Mouse (Mus musculus) lung, embryonic 14.5 days (tissue): ENCODE measurements around the gene Prmt7. TPM values are rescaled to one million over a fixed set of nuclear protein-coding genes. Genes with fewer than 3 reads are reported as not detected.

Experiments used
- ATAC-seq: fragments of 200-750 bp; cut with Nextera tagmentation; 2 replicates; pipeline ENCODE4 v1.8.0; 2017; ENCODE audit warnings: mild to moderate bottlenecking, moderate TSS enrichment, moderate library complexity; ENCODE audit not compliant: insufficient read depth
- DNase-seq: peaks from one replicate; pipeline ENCODE4 v3.0.0-alpha.2; 2015
- H3K27ac ChIP-seq: fragments of 300-500 bp; sonication (generic); 2 replicates; pipeline ENCODE4 v1.5.1; 2014; ENCODE audit warnings: low read depth, mild to moderate bottlenecking, moderate library complexity
- H3K27me3 ChIP-seq: fragments of 300-500 bp; sonication (generic); 2 replicates; pipeline ENCODE4 v1.6.1; 2014; ENCODE audit warnings: low read length, control low read depth; ENCODE audit not compliant: insufficient read depth
- H3K36me3 ChIP-seq: fragments of 300-500 bp; sonication (generic); 2 replicates; pipeline ENCODE4 v1.6.1; 2014; ENCODE audit warnings: control low read depth; ENCODE audit not compliant: insufficient read depth
- H3K4me1 ChIP-seq: fragments of 300-500 bp; sonication (generic); 2 replicates; pipeline ENCODE4 v1.6.1; 2014; ENCODE audit warnings: antibody characterized with exemption, control low read depth; ENCODE audit not compliant: insufficient read depth
- H3K4me2 ChIP-seq: fragments of 300-500 bp; sonication (generic); 2 replicates; pipeline ENCODE4 v1.6.1; 2014; ENCODE audit warnings: mild to moderate bottlenecking
- H3K4me3 ChIP-seq: fragments of 300-500 bp; sonication (generic); 2 replicates; pipeline ENCODE4 v1.5.1; 2014; ENCODE audit warnings: low read depth, low read length
- H3K9ac ChIP-seq: fragments of 300-500 bp; sonication (generic); 2 replicates; pipeline ENCODE4 v1.6.1; 2014
- H3K9me3 ChIP-seq: fragments of 300-500 bp; sonication (generic); 2 replicates; pipeline ENCODE4 v1.6.1; 2016; ENCODE audit warnings: low read depth, low read length, control low read depth
- CTCF ChIP-seq: IDR thresholded peaks from 2 replicates; pipeline ENCODE4 v1.5.1; 2016; ENCODE audit warnings: antibody characterized with exemption, low read depth
- WGBS: fragments of 180-500 bp; shearing (Covaris S2); extraction: QIAGEN DNeasy Blood & Tissue Kit; methylation state at CpG from one replicate; pipeline ENCODE4 v1.1.7; 2014; 5-methylcytosine and 5-hydroxymethylcytosine counted together
- polyA plus RNA-seq: library from polyadenylated mRNA; unstranded; fragments of >200 nt; fragmentation: Nextera tagmentation; extraction: Ambion mirVana; gene quantifications from 2 replicates; pipeline ENCODE4 v1.2.1, GENCODE M21; 2014

Gene Prmt7
- polyA plus RNA-seq, 1 experiment from 2014 or later, result 53.9 TPM

DNA sequence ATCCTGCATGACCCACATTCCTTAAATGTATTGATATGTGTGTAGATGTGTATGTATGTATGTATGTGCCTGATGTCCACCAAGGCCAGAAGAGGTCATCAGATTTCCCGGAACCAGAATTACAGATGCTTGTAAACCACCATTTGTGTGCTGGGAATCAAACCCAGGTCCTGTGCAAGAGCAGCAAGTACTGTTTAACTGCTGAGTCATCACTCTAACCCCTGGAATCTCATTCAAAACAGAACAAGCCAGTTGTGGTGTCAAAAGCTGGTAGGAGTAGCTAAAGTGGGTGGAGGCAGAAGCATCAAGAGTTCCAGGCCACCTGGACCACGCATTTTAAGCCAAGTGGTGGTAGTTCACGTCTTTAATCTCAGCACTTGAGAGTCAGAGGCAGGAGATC lies 3.2 kb downstream of the Prmt7 start:
- no peak for TF ChIP-seq CTCF
- Histone ChIP-seq H3K27ac (no peak overlapping the region), H3K27me3 (no peaks in the 10 kb centered on the region), H3K4me1 (peaks cover 3% of the 10 kb centered on the region; the same call in 1 of the 2 replicates), H3K36me3 (peaks cover 56% of the 10 kb centered on the region), H3K9me3 (no peaks in the 10 kb centered on the region), H3K4me2 (no peak overlapping the region), H3K9ac (no peak overlapping the region), H3K4me3 (no peak overlapping the region)
- ATAC-seq (no peak), DNase-seq (no peak)
- WGBS, result 79% methylated on average over 3 of the region's 3 CpGs

DNA sequence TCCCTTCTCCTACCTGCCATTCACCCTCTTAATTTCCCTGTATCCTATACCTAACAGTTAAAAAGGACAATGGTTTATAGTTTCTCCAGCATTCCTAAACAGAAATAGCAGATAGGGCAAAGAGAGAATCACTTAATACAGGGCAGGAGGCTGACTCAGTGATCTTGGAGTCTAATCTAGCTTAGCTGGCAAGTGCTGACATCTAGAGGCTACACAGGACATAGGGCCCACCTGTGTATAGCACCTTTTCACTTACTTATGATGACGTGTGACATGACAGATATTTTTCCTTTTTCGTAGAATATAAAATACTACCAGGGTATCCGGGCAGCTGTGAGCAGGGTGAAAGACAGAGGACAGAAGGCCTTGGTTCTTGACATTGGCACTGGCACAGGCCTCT lies 8.9 kb downstream of the Prmt7 start:
- no peaks in the 10 kb centered on the region for H3K27me3 ChIP-seq
- H3K36me3 ChIP-seq, result peaks cover 79% of the 10 kb centered on the region
- no peak overlapping the region for H3K4me3 ChIP-seq
- H3K9ac ChIP-seq, result no peak overlapping the region
- H3K27ac ChIP-seq, result no peak overlapping the region
- ATAC-seq (no peak), DNase-seq (no peak)
- no peaks in the 10 kb centered on the region for H3K4me1 ChIP-seq
- 78% methylated on average over 3 of the region's 3 CpGs for WGBS
- H3K9me3 ChIP-seq, result no peaks in the 10 kb centered on the region
- TF ChIP-seq CTCF, result 0 out of 2 replicates have a peak, but pooled peaks have one; percentile 11
- no peak overlapping the region for H3K4me2 ChIP-seq

DNA sequence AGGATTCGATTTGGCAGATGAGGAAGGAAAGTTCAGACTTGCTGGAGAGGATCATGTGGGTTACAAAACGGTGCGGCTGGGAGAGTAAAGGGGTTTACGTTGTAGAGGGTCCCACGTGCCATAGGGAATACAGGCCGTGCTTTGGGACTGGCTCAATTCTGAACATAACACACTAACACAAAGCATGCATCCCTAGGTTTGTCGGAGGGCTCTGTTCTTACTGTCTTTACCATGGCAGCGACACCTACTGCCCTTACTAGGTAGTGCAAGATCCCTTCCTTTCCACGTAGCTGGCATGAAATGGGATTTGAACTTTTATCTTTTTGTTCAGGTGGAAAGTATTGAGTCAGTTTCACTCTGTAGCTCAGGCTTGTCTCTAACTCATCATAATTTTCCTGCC lies 15.9 kb downstream of the Prmt7 start:
- no peak overlapping the region for H3K4me2 ChIP-seq
- WGBS, result 35% methylated on average over 9 of the region's 9 CpGs
- peak; percentile 87 for TF ChIP-seq CTCF
- no peak overlapping the region for H3K4me3 ChIP-seq
- H3K9me3 ChIP-seq, result no peaks in the 10 kb centered on the region
- H3K27me3 ChIP-seq, result no peaks in the 10 kb centered on the region
- no peak overlapping the region for H3K9ac ChIP-seq
- DNase-seq, result peak; percentile 82
- peaks cover 76% of the 10 kb centered on the region for H3K36me3 ChIP-seq
- ATAC-seq, result no peak
- no peak overlapping the region for H3K27ac ChIP-seq
- H3K4me1 ChIP-seq, result no peaks in the 10 kb centered on the region

DNA sequence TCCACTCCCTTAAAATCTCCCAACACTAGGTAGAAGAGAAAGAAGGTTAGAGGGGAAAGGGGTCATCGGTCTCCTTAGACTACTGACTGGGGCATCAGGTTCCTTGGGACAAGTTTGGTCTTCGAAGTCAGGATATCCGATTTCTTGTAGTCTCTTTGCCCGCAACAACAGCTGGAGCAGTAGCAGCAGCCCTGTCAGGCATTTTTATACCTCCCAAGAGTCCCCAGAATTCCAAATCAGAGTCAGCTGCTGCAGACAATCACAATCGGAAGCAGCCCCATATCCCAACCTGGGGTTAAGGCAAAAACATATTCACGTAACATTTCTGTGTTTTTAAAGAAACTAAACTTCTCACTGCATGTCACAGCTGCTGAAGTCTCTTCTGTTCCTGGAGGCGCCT lies 20.8 kb downstream of the Prmt7 start:
- no peak for TF ChIP-seq CTCF
- Histone ChIP-seq H3K4me1 (no peaks in the 10 kb centered on the region), H3K4me2 (no peak overlapping the region), H3K9ac (no peak overlapping the region), H3K27ac (no peak overlapping the region), H3K4me3 (no peak overlapping the region), H3K36me3 (peaks cover 71% of the 10 kb centered on the region), H3K9me3 (no peaks in the 10 kb centered on the region), H3K27me3 (no peaks in the 10 kb centered on the region)
- ATAC-seq, result no peak
- no peak for DNase-seq
- WGBS, result 83% methylated on average over 7 of the region's 7 CpGs

DNA sequence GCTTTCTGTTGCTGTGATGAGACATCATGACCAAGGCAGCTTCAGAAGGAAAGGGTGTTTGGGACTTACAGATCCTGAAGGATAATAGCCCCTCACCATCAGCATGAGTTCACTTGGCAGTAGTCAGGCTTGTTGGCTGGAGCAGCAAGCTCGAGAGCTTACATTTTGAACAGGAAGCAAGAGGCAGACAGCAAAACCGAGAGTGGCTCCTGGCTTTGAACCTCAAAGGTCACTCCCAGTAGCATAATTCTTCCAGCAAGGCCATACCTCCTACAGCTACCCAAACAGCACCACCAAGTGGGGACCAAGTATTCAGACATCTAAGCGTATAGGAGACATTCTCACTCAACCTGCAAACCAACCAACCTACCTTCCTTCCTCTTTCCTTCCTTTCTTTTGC lies 22.0 kb downstream of the Prmt7 start:
- ATAC-seq, result no peak
- H3K27ac ChIP-seq, result no peak overlapping the region
- no peaks in the 10 kb centered on the region for H3K4me1 ChIP-seq
- 69% methylated on average over 3 of the region's 3 CpGs for WGBS
- H3K9me3 ChIP-seq, result no peaks in the 10 kb centered on the region
- H3K27me3 ChIP-seq, result no peaks in the 10 kb centered on the region
- no peak overlapping the region for H3K9ac ChIP-seq
- no peak overlapping the region for H3K4me3 ChIP-seq
- no peak for DNase-seq
- peaks cover 73% of the 10 kb centered on the region for H3K36me3 ChIP-seq
- no peak overlapping the region for H3K4me2 ChIP-seq
- no peak for TF ChIP-seq CTCF

DNA sequence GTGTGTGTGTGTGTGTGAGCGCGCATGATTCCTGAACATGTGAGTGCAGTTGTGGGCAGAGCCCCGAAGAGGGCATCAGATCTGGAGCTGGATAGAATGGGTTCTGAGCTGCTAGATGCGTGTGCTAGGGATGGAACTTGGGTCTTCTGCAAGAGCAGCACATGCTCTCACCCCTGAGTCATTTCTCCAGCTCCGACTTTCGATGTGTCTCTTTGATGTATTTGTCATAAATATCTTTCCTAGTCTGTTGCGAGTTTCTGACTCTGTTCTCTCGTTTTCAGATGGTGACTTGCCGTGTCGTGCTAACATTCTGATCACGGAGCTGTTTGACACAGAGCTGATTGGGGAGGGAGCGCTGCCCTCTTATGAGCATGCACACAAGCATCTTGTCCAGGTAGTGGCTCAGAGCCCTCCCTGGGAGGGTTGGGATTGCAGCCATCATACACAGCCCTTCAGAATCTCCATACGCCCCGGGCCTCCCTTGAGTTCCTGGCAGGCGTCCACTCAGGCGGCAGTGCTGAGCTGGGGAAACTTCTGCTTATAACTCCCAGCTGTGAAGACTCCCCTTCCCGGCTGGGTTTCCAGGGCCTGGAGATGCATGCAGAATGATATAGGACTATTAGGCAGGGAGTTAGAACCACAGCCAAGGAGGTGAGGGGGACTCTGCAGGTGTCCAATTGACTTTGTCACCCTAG lies 24.0 kb downstream of the Prmt7 start:
- 79% methylated on average over 17 of the region's 17 CpGs for WGBS
- H3K27ac ChIP-seq, result no peak overlapping the region
- no peak overlapping the region for H3K4me2 ChIP-seq
- no peak overlapping the region for H3K9ac ChIP-seq
- H3K9me3 ChIP-seq, result no peaks in the 10 kb centered on the region
- H3K4me3 ChIP-seq, result no peak overlapping the region
- no peaks in the 10 kb centered on the region for H3K4me1 ChIP-seq
- H3K36me3 ChIP-seq, result peaks cover 62% of the 10 kb centered on the region
- H3K27me3 ChIP-seq, result no peaks in the 10 kb centered on the region
- DNase-seq (peak; percentile 49), ATAC-seq (no peak)
- no peak for TF ChIP-seq CTCF

DNA sequence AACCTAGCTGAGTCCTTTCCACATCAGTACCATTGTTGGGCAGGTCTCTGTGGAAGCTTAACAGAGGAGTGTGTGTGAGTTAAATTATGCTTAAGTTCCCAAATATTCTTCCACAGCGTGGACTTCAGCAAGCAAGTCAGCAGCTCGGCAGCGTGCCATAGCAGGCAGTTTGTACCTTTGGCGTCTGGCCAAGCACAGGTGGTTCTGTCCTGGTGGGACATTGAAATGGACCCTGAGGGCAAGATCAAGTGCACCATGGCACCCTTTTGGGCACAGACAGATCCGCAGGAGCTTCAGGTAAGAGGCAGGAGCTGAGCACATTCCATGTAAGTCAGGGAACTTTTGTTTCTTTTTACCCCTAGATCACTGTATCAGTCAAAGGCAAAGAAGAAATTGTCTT lies 26.4 kb downstream of the Prmt7 start:
- DNase-seq (no peak), ATAC-seq (no peak)
- H3K4me3 ChIP-seq, result no peak overlapping the region
- no peak overlapping the region for H3K27ac ChIP-seq
- no peak overlapping the region for H3K9ac ChIP-seq
- no peaks in the 10 kb centered on the region for H3K27me3 ChIP-seq
- TF ChIP-seq CTCF, result no peak
- peaks cover 60% of the 10 kb centered on the region for H3K36me3 ChIP-seq
- H3K4me2 ChIP-seq, result no peak overlapping the region
- no peaks in the 10 kb centered on the region for H3K4me1 ChIP-seq
- 81% methylated on average over 5 of the region's 5 CpGs for WGBS
- no peaks in the 10 kb centered on the region for H3K9me3 ChIP-seq

DNA sequence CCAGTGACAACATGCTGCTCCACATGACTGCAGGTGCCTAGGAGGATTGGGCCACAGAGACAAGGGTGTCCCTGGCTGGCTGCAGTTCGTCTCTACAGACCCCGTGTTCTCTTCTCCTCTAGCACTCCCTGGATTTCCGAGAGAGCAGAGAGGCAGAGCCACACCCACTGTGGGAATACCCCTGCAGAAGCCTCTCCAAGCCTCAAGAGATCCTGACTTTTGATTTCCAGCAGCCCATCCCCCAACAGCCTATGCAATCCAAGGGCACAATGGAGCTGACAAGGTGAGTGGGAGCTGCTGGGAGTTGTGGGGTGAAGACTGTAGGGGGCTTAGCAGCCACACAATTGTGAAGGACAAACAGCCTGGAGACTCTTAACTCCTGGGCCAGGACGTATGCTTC lies 39.5 kb downstream of the Prmt7 start:
- no peaks in the 10 kb centered on the region for H3K9me3 ChIP-seq
- no peak overlapping the region for H3K4me3 ChIP-seq
- DNase-seq (no peak), ATAC-seq (no peak)
- peaks cover 75% of the 10 kb centered on the region for H3K36me3 ChIP-seq
- no peaks in the 10 kb centered on the region for H3K4me1 ChIP-seq
- no peak overlapping the region for H3K27ac ChIP-seq
- no peaks in the 10 kb centered on the region for H3K27me3 ChIP-seq
- TF ChIP-seq CTCF, result no peak
- 65% methylated on average over 4 of the region's 4 CpGs for WGBS
- no peak overlapping the region for H3K4me2 ChIP-seq
- no peak overlapping the region for H3K9ac ChIP-seq
